Mouse (Mus musculus): ENCODE measurements around the gene Slco2a1.

DNA sequence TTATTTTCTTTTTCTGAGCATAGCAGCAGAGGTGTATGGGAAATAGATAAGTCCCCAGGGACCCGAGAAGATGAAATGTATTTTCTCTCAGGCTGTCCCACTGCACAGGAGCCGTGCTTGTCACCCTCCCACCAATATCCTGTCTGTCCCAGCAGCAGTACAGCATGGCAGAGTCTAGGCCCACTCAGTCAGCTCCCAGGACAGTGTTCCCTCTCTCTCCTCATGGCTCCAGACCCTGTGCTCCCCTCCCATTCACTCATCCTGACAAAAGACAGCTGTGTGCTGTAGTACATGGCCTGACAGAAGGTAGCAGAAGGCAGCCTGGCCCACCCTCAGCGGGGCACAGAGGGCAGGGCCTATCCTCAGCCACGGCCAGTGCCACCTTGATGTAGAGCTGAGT, 155.4 kb downstream of the Slco2a1 start:
- TF ChIP-seq CTCF (IDR thresholded peaks at IDR 0.05) = no peak
- TF ChIP-seq POLR2A (IDR thresholded peaks at IDR 0.05; ENCODE audit: insufficient read depth, low read depth, low read length) = no peak

Measured in heart, adult 2 months (tissue).